Mouse (Mus musculus): ENCODE measurements at regions not wholly inside any gene's neighbourhood (a gene's known extent, or its start where the extent isn't known, plus 50 kb on each side); places are given as distances from the start of the nearest gene placed in this dataset.

DNA sequence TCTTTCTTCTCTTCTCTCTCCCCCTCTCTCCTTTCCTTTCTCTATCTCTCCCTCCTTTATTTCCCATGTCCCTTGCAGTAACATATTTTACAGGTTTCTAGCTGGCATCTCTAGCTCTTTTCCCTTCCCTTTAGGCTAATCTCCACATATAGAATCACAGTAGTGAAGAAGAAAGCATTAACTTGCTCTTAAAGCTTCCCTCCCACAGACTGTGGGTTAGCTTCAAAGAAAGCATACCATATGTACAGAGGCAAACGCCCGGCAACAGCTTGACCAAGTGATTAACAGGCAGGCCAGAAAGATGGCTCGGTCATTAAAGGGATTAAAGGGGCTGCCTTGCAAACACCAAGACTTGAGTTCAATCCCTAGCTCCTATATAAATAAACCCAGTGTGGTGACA lies 122.0 kb downstream of the Fam114a2 start:
- WGBS: 59% methylated on average over 3 of the region's 3 CpGs
- TF ChIP-seq CTCF (IDR thresholded peaks at IDR 0.05) (no peak), EP300 (IDR thresholded peaks at IDR 0.05; ENCODE audit: insufficient read depth, low read depth, low read length) (no peak), POLR2A (IDR thresholded peaks at IDR 0.05; ENCODE audit: insufficient read depth, low read depth, low read length) (no peak)
- no peaks in the 10 kb centered on the region for H3K79me2 ChIP-seq (replicated peaks; ENCODE audit: control insufficient read depth, insufficient read depth, low read length)
- no peak overlapping the region for H3K9ac ChIP-seq (ENCODE audit: low read depth, low read length)
- DNase-seq: no peak
- H3K27ac ChIP-seq: no peak overlapping the region
- no peak overlapping the region for H3K4me3 ChIP-seq
- no peaks in the 10 kb centered on the region for H3K4me1 ChIP-seq (ENCODE audit: control insufficient read depth, insufficient read depth, low read length)
- no peaks in the 10 kb centered on the region for H3K27me3 ChIP-seq (ENCODE audit: control insufficient read depth, insufficient read depth, low read length)
- intact Hi-C loops (cut with DNase I): no loop called here
- H3K36me3 ChIP-seq (ENCODE audit: control insufficient read depth, insufficient read depth, low read length): no peaks in the 10 kb centered on the region

DNA sequence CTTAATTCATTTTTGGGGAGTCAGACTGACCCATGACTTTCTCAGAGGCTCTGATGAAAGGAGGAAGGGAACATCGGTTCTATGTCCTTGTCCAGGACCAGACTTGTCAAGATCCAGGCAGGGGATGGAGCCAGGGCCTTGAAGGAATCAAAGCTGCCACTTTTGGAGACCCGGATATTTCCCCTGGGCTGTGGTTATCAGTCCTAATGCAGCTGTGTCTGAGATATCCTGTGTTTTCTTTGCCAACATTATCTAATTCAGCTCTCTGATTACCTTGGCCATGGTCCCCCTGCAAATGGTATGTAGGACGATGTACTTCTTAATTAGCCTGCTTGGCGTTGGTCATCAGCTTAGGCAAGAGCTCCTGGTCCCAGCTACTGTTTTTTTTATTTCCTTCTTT lies 127.6 kb downstream of the Fam114a2 start:
- no peak for TF ChIP-seq EP300 (IDR thresholded peaks at IDR 0.05; ENCODE audit: insufficient read depth, low read depth, low read length)
- TF ChIP-seq CTCF (IDR thresholded peaks at IDR 0.05): no peak
- TF ChIP-seq POLR2A (IDR thresholded peaks at IDR 0.05; ENCODE audit: insufficient read depth, low read depth, low read length): no peak
- Histone ChIP-seq H3K9ac (ENCODE audit: low read depth, low read length) (no peak overlapping the region), H3K4me1 (ENCODE audit: control insufficient read depth, insufficient read depth, low read length) (no peaks in the 10 kb centered on the region), H3K27ac (no peak overlapping the region), H3K36me3 (ENCODE audit: control insufficient read depth, insufficient read depth, low read length) (no peaks in the 10 kb centered on the region), H3K27me3 (ENCODE audit: control insufficient read depth, insufficient read depth, low read length) (no peaks in the 10 kb centered on the region), H3K79me2 (replicated peaks; ENCODE audit: control insufficient read depth, insufficient read depth, low read length) (no peaks in the 10 kb centered on the region), H3K4me3 (no peak overlapping the region)
- intact Hi-C loops (cut with DNase I): no loop called here
- WGBS: 14% methylated on average over 4 of the region's 4 CpGs
- DNase-seq: peak in 1 of 2 experiments; percentile 16
